Mouse (Mus musculus): Measurements from ENCODE around the gene Nrd1. TPM values are rescaled to one million over a fixed set of nuclear protein-coding genes. Genes with fewer than 3 reads are reported as not detected.
A peak's percentile ranks its signal among the peaks of the same experiment; 100 is the strongest.

The Nrd1 gene
- polyA plus RNA-seq, 1 experiment, result 441 TPM

GRCm38 (mm10) chr4:109065714-109066113 is 65.3 kb downstream of the Nrd1 start:
- Histone ChIP-seq H3K4me1 (ENCODE audit: control insufficient read depth, insufficient read depth, low read length) (no peaks in the 10 kb centered on the region), H3K27ac (ENCODE audit: control insufficient read depth, insufficient read depth, low read depth, low read length) (no peak overlapping the region), H3K4me3 (ENCODE audit: control insufficient read depth, low read depth, low read length) (no peak overlapping the region), H3K36me3 (ENCODE audit: control insufficient read depth, insufficient read depth, low read length) (no peaks in the 10 kb centered on the region; the same call in 1 of the 2 replicates), H3K27me3 (ENCODE audit: control insufficient read depth, insufficient read depth, low read length) (no peaks in the 10 kb centered on the region)
- TF ChIP-seq CTCF (IDR thresholded peaks at IDR 0.05; ENCODE audit: control insufficient read depth, insufficient read depth, insufficient replicate concordance, low read depth, low read length) (no peak; the same call in 1 of the 2 replicates), POLR2A (IDR thresholded peaks at IDR 0.05; ENCODE audit: control insufficient read depth, low read depth, low read length) (no peak)

DNA sequence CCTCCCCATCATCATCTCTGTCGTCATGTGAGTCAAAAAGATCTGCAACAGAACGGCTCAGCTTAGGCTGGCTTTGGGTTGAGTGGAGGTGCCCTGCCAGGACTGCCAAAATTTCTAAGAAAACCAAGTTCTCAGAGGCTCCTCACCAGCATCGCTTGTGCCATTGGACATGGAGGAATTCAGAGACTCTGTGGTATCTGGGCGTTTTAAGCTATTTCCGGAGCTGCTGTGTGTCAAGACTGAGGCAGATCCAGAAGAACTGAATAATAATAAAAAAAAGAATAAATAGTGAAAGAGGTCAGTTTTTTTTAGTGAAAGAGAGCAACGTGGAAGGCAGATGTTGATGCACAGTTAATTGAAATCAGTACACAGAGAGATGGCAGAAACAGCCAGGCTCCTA is 72.4 kb downstream of the Nrd1 start:
- no peaks in the 10 kb centered on the region for H3K36me3 ChIP-seq (ENCODE audit: control insufficient read depth, insufficient read depth, low read length)
- no peak overlapping the region for H3K4me3 ChIP-seq (ENCODE audit: control insufficient read depth, low read depth, low read length)
- no peaks in the 10 kb centered on the region; the same call in 1 of the 2 replicates for H3K4me1 ChIP-seq (ENCODE audit: control insufficient read depth, insufficient read depth, low read length)
- TF ChIP-seq CTCF (IDR thresholded peaks at IDR 0.05; ENCODE audit: control insufficient read depth, insufficient read depth, insufficient replicate concordance, low read depth, low read length) (no peak), POLR2A (IDR thresholded peaks at IDR 0.05; ENCODE audit: control insufficient read depth, low read depth, low read length) (no peak)
- no peaks in the 10 kb centered on the region for H3K27me3 ChIP-seq (ENCODE audit: control insufficient read depth, insufficient read depth, low read length)
- no peak overlapping the region for H3K27ac ChIP-seq (ENCODE audit: control insufficient read depth, insufficient read depth, low read depth, low read length)

GRCm38 (mm10) chr4:109073296-109073695 is 72.8 kb downstream of the Nrd1 start:
- Histone ChIP-seq H3K27ac (ENCODE audit: control insufficient read depth, insufficient read depth, low read depth, low read length) (no peak overlapping the region), H3K36me3 (ENCODE audit: control insufficient read depth, insufficient read depth, low read length) (no peaks in the 10 kb centered on the region), H3K4me1 (ENCODE audit: control insufficient read depth, insufficient read depth, low read length) (no peaks in the 10 kb centered on the region; the same call in 1 of the 2 replicates), H3K4me3 (ENCODE audit: control insufficient read depth, low read depth, low read length) (no peak overlapping the region), H3K27me3 (ENCODE audit: control insufficient read depth, insufficient read depth, low read length) (no peaks in the 10 kb centered on the region)
- TF ChIP-seq CTCF (IDR thresholded peaks at IDR 0.05; ENCODE audit: control insufficient read depth, insufficient read depth, insufficient replicate concordance, low read depth, low read length) (no peak), POLR2A (IDR thresholded peaks at IDR 0.05; ENCODE audit: control insufficient read depth, low read depth, low read length) (no peak)

GRCm38 (mm10) chr4:109078941-109079340 is 78.5 kb downstream of the Nrd1 start:
- no peak for TF ChIP-seq POLR2A (IDR thresholded peaks at IDR 0.05; ENCODE audit: control insufficient read depth, low read depth, low read length)
- no peak for TF ChIP-seq CTCF (IDR thresholded peaks at IDR 0.05; ENCODE audit: control insufficient read depth, insufficient read depth, insufficient replicate concordance, low read depth, low read length)
- Histone ChIP-seq H3K4me3 (ENCODE audit: control insufficient read depth, low read depth, low read length) (peak overlapping the region; percentile 82), H3K27me3 (ENCODE audit: control insufficient read depth, insufficient read depth, low read length) (no peaks in the 10 kb centered on the region), H3K4me1 (ENCODE audit: control insufficient read depth, insufficient read depth, low read length) (peaks cover 4% of the 10 kb centered on the region), H3K27ac (ENCODE audit: control insufficient read depth, insufficient read depth, low read depth, low read length) (peak overlapping the region; percentile 34; the same call in 1 of the 2 replicates), H3K36me3 (ENCODE audit: control insufficient read depth, insufficient read depth, low read length) (no peaks in the 10 kb centered on the region)

DNA sequence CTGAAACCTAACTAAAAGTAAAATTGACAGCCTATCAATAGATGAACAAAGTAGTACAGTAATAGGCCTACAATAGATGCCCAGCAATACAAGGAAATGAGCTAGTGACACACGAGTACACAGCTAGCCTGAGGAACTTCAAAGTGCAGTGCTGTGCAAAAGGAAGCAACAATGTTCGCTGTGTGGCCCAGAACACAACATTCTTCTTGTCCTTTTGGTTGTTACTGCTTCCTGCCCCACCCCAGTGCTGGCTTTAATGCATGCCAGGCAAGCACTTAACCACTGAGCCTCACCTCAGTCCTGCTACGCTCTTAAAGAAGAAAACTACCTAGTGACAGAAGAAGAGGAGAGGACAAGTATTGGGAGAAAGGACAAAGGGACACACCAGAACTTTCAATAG is 79.2 kb downstream of the Nrd1 start:
- no peaks in the 10 kb centered on the region for H3K27me3 ChIP-seq (ENCODE audit: control insufficient read depth, insufficient read depth, low read length)

GRCm38 (mm10) chr4:109080118-109080517 is 79.7 kb downstream of the Nrd1 start:
- no peaks in the 10 kb centered on the region for H3K27me3 ChIP-seq (ENCODE audit: control insufficient read depth, insufficient read depth, low read length)
- H3K4me3 ChIP-seq (ENCODE audit: control insufficient read depth, low read depth, low read length), result peak overlapping the region; percentile 65
- H3K4me1 ChIP-seq (ENCODE audit: control insufficient read depth, insufficient read depth, low read length), result peaks cover 4% of the 10 kb centered on the region
- no peaks in the 10 kb centered on the region for H3K36me3 ChIP-seq (ENCODE audit: control insufficient read depth, insufficient read depth, low read length)
- peak overlapping the region; percentile 16; the same call in 1 of the 2 replicates for H3K27ac ChIP-seq (ENCODE audit: control insufficient read depth, insufficient read depth, low read depth, low read length)
- TF ChIP-seq POLR2A (IDR thresholded peaks at IDR 0.05; ENCODE audit: control insufficient read depth, low read depth, low read length), result no peak
- TF ChIP-seq CTCF (IDR thresholded peaks at IDR 0.05; ENCODE audit: control insufficient read depth, insufficient read depth, insufficient replicate concordance, low read depth, low read length), result no peak

More for the DNA sequence above, 79.2 kb downstream of the Nrd1 start:
- H3K4me1 ChIP-seq (ENCODE audit: control insufficient read depth, insufficient read depth, low read length), result peaks cover 4% of the 10 kb centered on the region
- H3K36me3 ChIP-seq (ENCODE audit: control insufficient read depth, insufficient read depth, low read length), result no peaks in the 10 kb centered on the region
- TF ChIP-seq CTCF (IDR thresholded peaks at IDR 0.05; ENCODE audit: control insufficient read depth, insufficient read depth, insufficient replicate concordance, low read depth, low read length) (no peak), POLR2A (IDR thresholded peaks at IDR 0.05; ENCODE audit: control insufficient read depth, low read depth, low read length) (no peak)
- peak overlapping the region; percentile 65 for H3K4me3 ChIP-seq (ENCODE audit: control insufficient read depth, low read depth, low read length)
- 0 out of 2 replicates have a peak overlapping the region, but pooled peaks have one; percentile 7 for H3K27ac ChIP-seq (ENCODE audit: control insufficient read depth, insufficient read depth, low read depth, low read length)

GRCm38 (mm10) chr4:109089171-109089570 is 88.7 kb downstream of the Nrd1 start:
- no peaks in the 10 kb centered on the region for H3K4me1 ChIP-seq (ENCODE audit: control insufficient read depth, insufficient read depth, low read length)
- H3K36me3 ChIP-seq (ENCODE audit: control insufficient read depth, insufficient read depth, low read length), result no peaks in the 10 kb centered on the region
- H3K27me3 ChIP-seq (ENCODE audit: control insufficient read depth, insufficient read depth, low read length), result no peaks in the 10 kb centered on the region
- H3K4me3 ChIP-seq (ENCODE audit: control insufficient read depth, low read depth, low read length), result no peak overlapping the region
- no peak overlapping the region for H3K27ac ChIP-seq (ENCODE audit: control insufficient read depth, insufficient read depth, low read depth, low read length)
- TF ChIP-seq CTCF (IDR thresholded peaks at IDR 0.05; ENCODE audit: control insufficient read depth, insufficient read depth, insufficient replicate concordance, low read depth, low read length), result no peak
- TF ChIP-seq POLR2A (IDR thresholded peaks at IDR 0.05; ENCODE audit: control insufficient read depth, low read depth, low read length), result no peak

Measured in testis, adult 2 months (tissue).